Mouse (Mus musculus): ENCODE results near the gene Nfib.

GRCm38 (mm10) chr4:82586637-82587036 lies 118.9 kb downstream of the Nfib start:
- TF ChIP-seq POLR2A (IDR thresholded peaks at IDR 0.05; ENCODE audit: insufficient read length, low read depth) (no peak), USF1 (IDR thresholded peaks at IDR 0.05; ENCODE audit: low read depth) (no peak), MAX (IDR thresholded peaks at IDR 0.05; ENCODE audit: low read depth) (no peak), TCF12 (IDR thresholded peaks at IDR 0.05; ENCODE audit: insufficient read depth, poor library complexity, severe bottlenecking) (no peak), E2F4 (IDR thresholded peaks at IDR 0.05; ENCODE audit: insufficient read depth) (no peak), POLR2AphosphoS2 (IDR thresholded peaks at IDR 0.05; ENCODE audit: insufficient read length, low read depth) (no peak)

Measured in myocyte (in vitro differentiated cells).